Mouse (Mus musculus) heart, embryonic 14.5 days (tissue): ENCODE measurements at regions not wholly inside any gene's neighbourhood (a gene's known extent, or its start where the extent isn't known, plus 50 kb on each side); places are given as distances from the start of the nearest gene placed in this dataset.

ENCODE experiments used
- ATAC-seq: fragments of 200-750 bp; cut with Nextera tagmentation; 2 replicates; pipeline ENCODE4 v1.8.0; 2017; ENCODE audit warnings: low read depth, moderate TSS enrichment; ENCODE audit not compliant: insufficient number of reproducible peaks, insufficient read depth, low FRiP score
- H3K27ac ChIP-seq, 2 experiments: fragments of 200-500 bp in 1 of 2; fragments of 300-500 bp in 1 of 2; sonication (generic) in 1 of 2; replicated peaks in 1 of 2; 2 replicates each; pipeline ENCODE4 v1.5.1; 2012 to 2014; ENCODE audit warnings: low read depth in 2 of 2, low read length in 2 of 2, control low read depth in 1 of 2, mild to moderate bottlenecking in 1 of 2, mixed read lengths in 1 of 2; ENCODE audit not compliant: control insufficient read depth in 1 of 2, insufficient read depth in 1 of 2
- H3K27me3 ChIP-seq: fragments of 300-500 bp; sonication (generic); 2 replicates; pipeline ENCODE4 v1.6.1; 2014; ENCODE audit warnings: mild to moderate bottlenecking, low read length, control low read depth; ENCODE audit not compliant: control insufficient read depth, insufficient read depth
- H3K36me3 ChIP-seq: fragments of 300-500 bp; sonication (generic); 2 replicates; pipeline ENCODE4 v1.6.1; 2014; ENCODE audit warnings: mild to moderate bottlenecking, control low read depth, low read length, mixed read lengths; ENCODE audit not compliant: control insufficient read depth, insufficient read depth
- H3K4me1 ChIP-seq, 2 experiments: fragments of 200-500 bp in 1 of 2; fragments of 300-500 bp in 1 of 2; sonication (generic) in 1 of 2; 2 replicates each; pipeline ENCODE4 v1.6.1; 2012 to 2014; ENCODE audit warnings: low read length in 2 of 2, control low read depth in 1 of 2, mixed read lengths in 1 of 2; ENCODE audit not compliant: control insufficient read depth in 2 of 2, insufficient read depth in 2 of 2
- H3K4me2 ChIP-seq: fragments of 300-500 bp; sonication (generic); 2 replicates; pipeline ENCODE4 v1.6.1; 2014; ENCODE audit warnings: mild to moderate bottlenecking, low read length
- H3K4me3 ChIP-seq, 2 experiments: fragments of 200-500 bp in 1 of 2; fragments of 300-500 bp in 1 of 2; sonication (generic) in 1 of 2; 2 replicates each; pipeline ENCODE4 v1.5.1; 2012 to 2014; ENCODE audit warnings: low read length in 2 of 2, mild to moderate bottlenecking in 2 of 2, control low read depth in 1 of 2, low read depth in 1 of 2, moderate library complexity in 1 of 2; ENCODE audit not compliant: control insufficient read depth in 1 of 2, insufficient read depth in 1 of 2
- H3K9ac ChIP-seq: fragments of 300-500 bp; sonication (generic); 2 replicates; pipeline ENCODE4 v1.6.1; 2014; ENCODE audit warnings: mild to moderate bottlenecking, low read length
- H3K9me3 ChIP-seq: fragments of 300-500 bp; sonication (generic); 2 replicates; pipeline ENCODE4 v1.6.1; 2016; ENCODE audit warnings: low read length, control low read depth; ENCODE audit not compliant: control insufficient read depth
- WGBS: fragments of 180-500 bp; shearing (Covaris S2); extraction: QIAGEN DNeasy Blood & Tissue Kit; methylation state at CpG from one replicate; pipeline ENCODE4 v1.1.7; 2014; 5-methylcytosine and 5-hydroxymethylcytosine counted together

DNA sequence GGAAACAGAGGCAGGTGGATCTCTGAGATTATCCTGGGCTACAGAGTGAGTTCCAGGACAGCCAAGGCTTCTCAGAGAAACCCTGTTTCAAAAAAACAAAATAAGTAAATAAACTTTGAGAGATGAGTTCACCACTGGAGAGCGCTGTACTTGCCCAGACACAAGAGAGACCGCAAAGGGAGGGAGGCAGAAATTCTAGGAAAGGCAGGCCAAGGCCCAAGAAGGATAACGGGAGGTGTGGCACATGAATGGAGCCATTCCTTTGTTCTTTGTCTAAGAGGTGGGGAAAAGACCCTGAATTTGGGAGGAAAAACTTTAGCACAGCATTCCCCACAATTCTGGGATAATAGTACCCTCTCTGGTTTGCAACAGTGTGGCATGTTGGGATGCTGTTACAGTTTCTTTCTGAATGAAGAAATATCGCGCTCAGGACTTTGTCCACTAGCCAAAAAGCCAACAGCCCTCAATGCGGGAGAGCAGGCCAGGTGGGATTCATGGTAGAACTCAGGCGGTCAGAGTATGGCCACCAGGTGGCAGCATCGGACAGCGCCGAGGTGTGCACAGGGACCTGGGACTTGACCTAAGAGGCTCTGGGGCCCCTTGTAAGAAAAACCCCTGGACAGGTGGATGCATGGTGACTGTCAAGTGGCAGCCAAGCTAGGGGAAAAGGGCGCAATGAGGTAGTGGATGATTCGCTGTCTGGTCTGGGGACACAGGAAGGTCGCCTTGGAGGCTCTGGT is 49.9 kb upstream of the Tmem92 start:
- Histone ChIP-seq H3K27me3 (no peaks in the 10 kb centered on the region; the same call in 1 of the 2 replicates), H3K4me2 (no peak overlapping the region), H3K27ac (no peak overlapping the region), H3K4me3 (no peak overlapping the region), H3K4me1 (no peaks in the 10 kb centered on the region), H3K9ac (no peak overlapping the region), H3K36me3 (no peaks in the 10 kb centered on the region), H3K9me3 (no peaks in the 10 kb centered on the region)
- 28% methylated on average over 13 of the region's 13 CpGs for WGBS
- no peak for ATAC-seq
